Mouse (Mus musculus): ENCODE measurements around the gene Olfr965.
"Not testable (repeated sequence)": the region's sequence is repeated elsewhere in the genome, so short reads cannot be mapped to it uniquely, and the experiment has no call there.

Olfr965 gene

GRCm38 (mm10) chr9:39711053-39711452, at the start of gene Olfr965:
Olfr965 (plus strand) TSS chr9:39711353.
- in situ Hi-C loops (cut with MboI, MseI): no loop called here

GRCm38 (mm10) chr9:39666905-39667304, 44.2 kb upstream of the Olfr965 start, which contains the start of gene Olfr963:
Olfr963 (plus strand) TSS chr9:39667205.
- in situ Hi-C loops (cut with MboI, MseI): no loop called here

- in situ Hi-C loops (cut with MboI, MseI): no loop called here
Observed at GRCm38 (mm10) chr9:39669723-39670122, 41.4 kb upstream of the Olfr965 start.

- in situ Hi-C loops (cut with MboI, MseI): no loop called here
Observed at GRCm38 (mm10) chr9:39674820-39675219, 36.3 kb upstream of the Olfr965 start.

GRCm38 (mm10) chr9:39678557-39678956, 32.6 kb upstream of the Olfr965 start:
- in situ Hi-C loops (cut with MboI, MseI): no loop called here

- in situ Hi-C loops (cut with MboI, MseI): no loop called here
Observed at GRCm38 (mm10) chr9:39679280-39679679, 31.9 kb upstream of the Olfr965 start.

- in situ Hi-C loops (cut with MboI, MseI): not testable (repeated sequence)
Observed at GRCm38 (mm10) chr9:39701123-39701522, 10.0 kb upstream of the Olfr965 start.

- in situ Hi-C loops (cut with MboI, MseI): no loop called here
Observed at GRCm38 (mm10) chr9:39707017-39707416, 4.1 kb upstream of the Olfr965 start, which contains the start of gene Olfr149. Olfr149 (minus strand) TSS chr9:39707117.

- in situ Hi-C loops (cut with MboI, MseI): no loop called here
Observed at GRCm38 (mm10) chr9:39708958-39709357, 2.2 kb upstream of the Olfr965 start.

- in situ Hi-C loops (cut with MboI, MseI): no loop called here
Observed at GRCm38 (mm10) chr9:39730678-39731077, 19.5 kb downstream of the Olfr965 start, which contains the start of gene Olfr150. Olfr150 (plus strand) TSS chr9:39730978.

- in situ Hi-C loops (cut with MboI, MseI): no loop called here
Observed at GRCm38 (mm10) chr9:39740741-39741140, 29.6 kb downstream of the Olfr965 start.

GRCm38 (mm10) chr9:39745949-39746348, 34.8 kb downstream of the Olfr965 start, which contains the start of gene Olfr967:
Olfr967 (plus strand) TSS chr9:39746249.
- in situ Hi-C loops (cut with MboI, MseI): no loop called here

GRCm38 (mm10) chr9:39746428-39746827, 35.3 kb downstream of the Olfr965 start:
- in situ Hi-C loops (cut with MboI, MseI): no loop called here

Data from regulatory T cell (primary cell).